Mouse (Mus musculus) E14TG2a.4 (cell line): ENCODE measurements around the gene Tmem191c.

Source experiments
- H3K27me3 ChIP-seq: 2 replicates; pipeline ENCODE4 v1.6.1; 2014; ENCODE audit warnings: low read length, control low read depth; ENCODE audit not compliant: insufficient read depth
- H3K36me3 ChIP-seq: 2 replicates; pipeline ENCODE4 v1.6.1; 2014; ENCODE audit warnings: low read length, control low read depth; ENCODE audit not compliant: insufficient read depth
- H3K4me1 ChIP-seq: replicated peaks from 2 replicates; pipeline ENCODE4 v1.6.1; 2014; ENCODE audit warnings: low read depth, low read length, control low read depth
- H3K4me3 ChIP-seq: replicated peaks from 2 replicates; pipeline ENCODE4 v1.5.1; 2014; ENCODE audit warnings: mild to moderate bottlenecking, low read length
- H3K9me3 ChIP-seq: 2 replicates; pipeline ENCODE4 v1.6.1; 2014; ENCODE audit warnings: low read length, control low read depth
- CTCF ChIP-seq: conservative IDR thresholded peaks from 2 replicates; pipeline ENCODE4 v1.5.1; 2014; ENCODE audit warnings: low read length
- NANOG ChIP-seq: IDR thresholded peaks from 2 replicates; pipeline ENCODE4 v1.6.1; 2014; ENCODE audit warnings: borderline replicate concordance, low read length, mixed read lengths
- POU5F1 ChIP-seq: IDR thresholded peaks from 2 replicates; pipeline ENCODE4 v1.6.1; 2014; ENCODE audit warnings: low read length, borderline replicate concordance

Tmem191c gene

GRCm38 (mm10) chr16:17239409-17239808 is 36.5 kb upstream of the Tmem191c start:
- Histone ChIP-seq H3K4me3 (no peak overlapping the region), H3K4me1 (peaks cover 99% of the 10 kb centered on the region), H3K9me3 (no peaks in the 10 kb centered on the region), H3K27me3 (no peaks in the 10 kb centered on the region), H3K36me3 (peaks cover 41% of the 10 kb centered on the region)
- TF ChIP-seq POU5F1 (no peak), NANOG (no peak), CTCF (no peak)

GRCm38 (mm10) chr16:17243731-17244130 is 32.1 kb upstream of the Tmem191c start:
- H3K36me3 ChIP-seq, result peaks cover 33% of the 10 kb centered on the region
- TF ChIP-seq NANOG, result no peak
- TF ChIP-seq CTCF, result no peak
- no peak for TF ChIP-seq POU5F1
- no peaks in the 10 kb centered on the region for H3K27me3 ChIP-seq
- peaks cover 99% of the 10 kb centered on the region for H3K4me1 ChIP-seq
- no peaks in the 10 kb centered on the region for H3K9me3 ChIP-seq
- peak overlapping the region; percentile 39 for H3K4me3 ChIP-seq

GRCm38 (mm10) chr16:17244996-17245395 is 30.9 kb upstream of the Tmem191c start:
- peak overlapping the region; percentile 39 for H3K4me3 ChIP-seq
- TF ChIP-seq POU5F1 (no peak), CTCF (no peak), NANOG (no peak)
- H3K4me1 ChIP-seq, result peaks cover 99% of the 10 kb centered on the region
- no peaks in the 10 kb centered on the region for H3K27me3 ChIP-seq
- peaks cover 24% of the 10 kb centered on the region for H3K36me3 ChIP-seq
- no peaks in the 10 kb centered on the region for H3K9me3 ChIP-seq

GRCm38 (mm10) chr16:17247727-17248126 is 28.1 kb upstream of the Tmem191c start:
- Histone ChIP-seq H3K36me3 (peaks cover 23% of the 10 kb centered on the region), H3K9me3 (no peaks in the 10 kb centered on the region), H3K4me1 (peaks cover 100% of the 10 kb centered on the region), H3K27me3 (no peaks in the 10 kb centered on the region), H3K4me3 (0 out of 2 replicates have a peak overlapping the region, but pooled peaks have one; percentile 5)
- TF ChIP-seq POU5F1, result no peak
- TF ChIP-seq CTCF, result no peak
- TF ChIP-seq NANOG, result no peak

GRCm38 (mm10) chr16:17249135-17249534 is 26.7 kb upstream of the Tmem191c start:
- 0 out of 2 replicates have a peak overlapping the region, but pooled peaks have one; percentile 10 for H3K4me3 ChIP-seq
- H3K4me1 ChIP-seq, result peaks cover 100% of the 10 kb centered on the region
- no peak for TF ChIP-seq POU5F1
- no peak for TF ChIP-seq CTCF
- no peak for TF ChIP-seq NANOG
- H3K27me3 ChIP-seq, result no peaks in the 10 kb centered on the region
- peaks cover 29% of the 10 kb centered on the region for H3K36me3 ChIP-seq
- H3K9me3 ChIP-seq, result no peaks in the 10 kb centered on the region

- peaks cover 44% of the 10 kb centered on the region for H3K36me3 ChIP-seq
- H3K9me3 ChIP-seq, result no peaks in the 10 kb centered on the region
- TF ChIP-seq CTCF (no peak), NANOG (no peak), POU5F1 (no peak)
- H3K4me3 ChIP-seq, result peak overlapping the region; percentile 64
- peaks cover 98% of the 10 kb centered on the region for H3K4me1 ChIP-seq
- H3K27me3 ChIP-seq, result no peaks in the 10 kb centered on the region
Measured at GRCm38 (mm10) chr16:17251539-17251938, 24.3 kb upstream of the Tmem191c start.

- Histone ChIP-seq H3K4me1 (peaks cover 98% of the 10 kb centered on the region), H3K4me3 (peak overlapping the region; percentile 64), H3K9me3 (no peaks in the 10 kb centered on the region), H3K27me3 (no peaks in the 10 kb centered on the region), H3K36me3 (peaks cover 47% of the 10 kb centered on the region)
- no peak for TF ChIP-seq POU5F1
- no peak for TF ChIP-seq CTCF
- TF ChIP-seq NANOG, result no peak
Measured at GRCm38 (mm10) chr16:17252086-17252726, 23.7 kb upstream of the Tmem191c start.

GRCm38 (mm10) chr16:17252841-17253240 is 23.0 kb upstream of the Tmem191c start:
- Histone ChIP-seq H3K4me3 (peak overlapping the region; percentile 64), H3K9me3 (no peaks in the 10 kb centered on the region)

More at GRCm38 (mm10) chr16:17252841-17253240, 23.0 kb upstream of the Tmem191c start:
- peaks cover 98% of the 10 kb centered on the region for H3K4me1 ChIP-seq
- TF ChIP-seq CTCF (no peak), NANOG (no peak), POU5F1 (no peak)
- no peaks in the 10 kb centered on the region for H3K27me3 ChIP-seq
- H3K36me3 ChIP-seq, result peaks cover 47% of the 10 kb centered on the region
